Mouse (Mus musculus): ENCODE results near the gene Cln5.

Gene Cln5

DNA sequence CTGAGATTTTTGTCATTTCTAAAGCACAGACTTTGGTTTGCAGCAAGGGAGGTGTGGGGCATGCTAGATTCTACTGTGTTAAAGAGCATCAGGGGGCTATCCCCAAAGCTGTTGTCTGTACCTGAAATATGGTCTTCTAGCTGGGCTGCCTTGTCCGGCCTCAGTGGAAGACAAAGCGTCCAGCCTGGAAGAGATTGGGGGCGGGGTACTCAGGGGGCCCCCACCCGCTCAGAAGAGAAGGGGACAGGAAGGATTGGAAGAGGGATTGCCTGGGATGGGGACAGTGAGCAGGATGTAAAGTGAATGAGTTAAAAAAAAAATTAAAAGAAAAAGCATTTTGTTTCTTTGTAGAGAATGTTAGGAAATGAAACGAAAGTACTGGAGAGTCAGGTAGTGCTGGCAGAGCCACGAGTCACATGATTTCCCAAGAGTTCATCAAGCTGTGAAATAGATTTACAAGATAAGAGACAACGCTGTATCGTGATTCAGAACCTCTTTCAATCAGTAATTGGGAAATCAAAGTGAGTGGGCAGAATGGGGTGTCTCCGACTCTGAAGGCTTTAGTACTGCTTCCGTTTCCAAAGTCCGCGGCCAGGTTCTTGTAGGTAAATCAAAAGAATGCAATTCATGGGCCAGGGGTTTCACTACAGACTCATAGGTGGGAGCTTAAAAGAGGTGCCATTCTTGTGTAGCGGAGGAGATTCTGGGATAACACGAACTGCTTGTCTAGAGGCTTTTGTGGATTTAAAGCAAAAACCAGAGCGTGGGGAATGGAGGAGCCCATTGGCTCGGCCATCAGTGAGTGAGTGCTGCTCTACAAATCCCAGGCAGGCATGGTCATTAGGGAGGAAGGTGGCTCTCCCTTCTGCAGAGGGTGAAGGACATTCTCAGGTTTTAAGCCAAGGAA is 8.2 kb downstream of the Cln5 start:
- no peak for DNase-seq

DNA sequence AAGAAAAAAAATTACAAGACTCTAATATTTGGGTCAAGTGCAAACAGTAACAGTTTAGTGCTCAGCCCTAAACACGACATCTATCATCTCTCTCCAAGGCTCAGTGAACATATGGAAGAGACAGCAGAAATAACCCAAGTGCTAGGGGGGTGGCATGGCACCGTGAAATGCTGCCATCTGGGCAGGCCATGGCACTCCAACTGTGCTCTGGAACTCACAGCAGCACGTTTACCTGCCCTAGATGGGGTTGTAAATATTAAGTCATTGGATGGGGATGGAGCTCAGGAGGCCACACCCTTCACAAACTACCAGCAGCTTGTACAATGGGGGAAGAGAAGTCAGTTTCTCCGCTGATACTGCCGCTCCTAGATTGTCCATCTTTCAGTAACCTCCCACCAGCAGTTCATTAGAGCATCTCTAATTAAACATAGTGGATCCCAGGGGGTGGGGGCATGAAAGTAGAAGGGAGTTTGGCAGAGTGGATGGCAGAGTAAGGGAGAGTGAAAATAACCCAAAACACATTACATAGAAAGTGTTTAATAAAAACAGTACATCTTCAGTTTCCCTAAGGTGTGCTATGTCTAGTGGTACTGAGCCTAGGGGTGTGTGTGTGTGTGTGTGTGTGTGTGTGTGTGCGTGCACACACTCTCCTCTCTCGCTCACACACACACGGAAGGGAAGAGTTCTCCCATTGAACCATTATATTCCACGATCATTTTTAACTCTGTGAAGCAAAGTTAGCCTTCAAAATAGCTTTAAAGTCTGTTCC is 9.4 kb downstream of the Cln5 start:
- DNase-seq: no peak

DNA sequence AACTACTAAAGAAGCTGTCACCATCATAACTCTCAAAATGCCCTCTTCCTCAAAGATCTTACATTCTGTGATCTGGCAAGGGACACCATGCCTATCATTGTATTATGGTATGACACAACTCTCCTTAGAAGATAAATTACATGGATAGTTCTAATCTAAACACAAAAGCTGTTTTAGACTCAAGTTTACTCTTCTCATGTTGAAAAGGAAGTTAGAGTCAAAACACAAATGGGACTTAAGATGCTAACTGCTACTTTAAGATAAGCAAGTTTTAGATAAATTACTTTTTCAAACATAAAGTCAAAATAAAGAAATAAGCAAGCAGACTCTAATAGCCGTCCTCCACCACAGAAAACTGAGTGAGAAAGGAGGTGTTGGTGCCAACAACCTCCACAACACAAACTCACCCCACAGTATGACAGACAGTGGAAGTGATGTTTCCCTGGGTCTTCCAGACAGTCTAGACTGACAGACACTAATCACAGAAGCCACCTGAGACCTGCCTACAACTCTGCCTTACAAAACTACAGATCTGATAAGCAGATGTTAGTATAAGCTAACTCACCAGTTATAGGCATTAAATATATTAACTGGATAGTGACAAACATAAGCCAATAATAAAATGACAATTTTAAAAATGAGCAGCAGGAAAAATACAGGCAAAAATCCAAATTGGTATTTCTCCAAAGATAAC is 16.0 kb downstream of the Cln5 start:
- no peak for DNase-seq

DNA sequence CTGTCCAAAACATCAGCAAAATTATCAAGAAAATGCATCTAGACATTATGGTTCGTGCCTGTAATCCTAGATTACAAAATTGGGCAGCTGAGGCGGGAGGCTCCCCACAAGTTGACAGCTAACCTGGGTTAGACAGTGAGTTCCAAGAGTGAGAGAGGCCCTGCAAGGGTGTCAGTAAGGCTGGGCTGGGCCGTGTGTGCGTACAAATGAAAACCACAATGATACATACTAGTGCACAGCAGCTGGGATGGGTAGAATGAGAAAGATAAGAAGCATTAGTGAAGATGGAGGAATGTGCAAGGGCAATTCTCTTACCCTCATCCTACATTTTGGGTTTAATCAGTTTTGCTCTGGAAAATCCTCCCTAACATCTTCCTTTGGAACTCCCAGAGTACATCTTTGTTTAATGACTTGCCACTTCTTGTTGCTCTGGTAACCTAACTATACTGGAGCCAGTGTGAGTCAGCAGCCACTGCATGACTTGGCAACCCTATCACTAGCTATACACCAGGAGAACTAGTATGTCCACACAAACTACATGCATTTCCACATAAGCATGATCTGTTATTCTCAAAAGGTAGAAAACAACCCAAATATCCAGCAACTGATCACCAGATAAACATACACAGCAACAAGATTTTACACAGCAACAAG is 16.8 kb downstream of the Cln5 start:
- no peak for DNase-seq

DNA sequence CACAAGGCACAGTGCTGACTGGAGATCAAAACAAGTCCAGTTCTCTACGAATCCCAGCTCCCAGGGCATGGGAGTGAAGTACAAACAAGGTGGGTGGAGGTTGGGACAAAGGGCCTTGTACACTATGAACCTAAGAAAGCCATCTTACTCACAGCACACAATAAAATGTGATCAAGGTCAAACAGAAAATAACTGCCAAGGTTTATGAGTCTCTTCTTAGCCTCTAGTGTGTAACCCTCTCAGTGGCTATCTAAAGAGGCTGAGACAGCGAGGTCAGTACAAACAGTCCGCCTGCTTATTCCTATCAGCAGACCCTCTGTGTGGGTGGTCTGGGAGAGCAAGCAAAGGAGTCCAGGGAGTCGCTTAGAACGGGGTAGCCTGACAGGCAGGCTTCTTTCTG is 17.8 kb downstream of the Cln5 start:
- DNase-seq: no peak

DNA sequence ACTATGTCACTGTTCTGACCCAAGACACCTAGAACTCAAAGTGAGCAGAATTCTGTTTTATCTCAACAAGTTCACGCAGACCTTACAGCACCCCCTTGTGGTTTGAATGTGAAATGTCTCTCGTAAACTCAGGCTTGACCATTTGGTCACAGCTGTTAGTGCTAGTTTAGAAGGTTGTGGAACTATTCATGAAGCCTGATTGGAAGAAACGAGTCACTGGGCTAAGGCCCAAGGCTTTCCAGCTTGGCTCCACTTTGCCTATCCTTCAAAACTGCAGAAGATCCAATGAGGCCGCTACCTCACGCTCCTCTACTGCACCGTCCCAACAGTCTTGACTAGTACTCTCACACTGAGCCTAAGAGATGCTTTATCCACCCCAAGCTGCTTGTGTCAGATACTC is 18.6 kb downstream of the Cln5 start:
- peak; percentile 68 to 73 for DNase-seq

DNA sequence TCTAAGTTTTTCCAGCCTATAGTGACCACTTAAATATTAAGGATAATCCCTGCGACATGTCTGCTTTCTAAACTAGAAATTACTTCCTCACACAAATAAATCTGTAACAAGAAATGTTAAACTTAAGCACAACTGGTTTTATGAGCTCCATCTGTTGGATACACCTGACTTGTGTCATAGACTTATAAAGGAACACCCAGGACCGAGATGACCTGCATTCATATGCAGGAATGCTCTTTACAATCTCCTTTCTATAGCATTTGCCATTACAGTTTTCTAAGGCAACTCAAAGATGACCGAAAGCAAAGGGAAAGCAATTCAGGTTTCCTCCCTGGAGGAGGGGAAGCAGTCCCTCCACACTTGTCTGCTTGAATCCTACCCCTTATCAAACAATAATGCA is 23.2 kb downstream of the Cln5 start:
- no peak for DNase-seq

DNA sequence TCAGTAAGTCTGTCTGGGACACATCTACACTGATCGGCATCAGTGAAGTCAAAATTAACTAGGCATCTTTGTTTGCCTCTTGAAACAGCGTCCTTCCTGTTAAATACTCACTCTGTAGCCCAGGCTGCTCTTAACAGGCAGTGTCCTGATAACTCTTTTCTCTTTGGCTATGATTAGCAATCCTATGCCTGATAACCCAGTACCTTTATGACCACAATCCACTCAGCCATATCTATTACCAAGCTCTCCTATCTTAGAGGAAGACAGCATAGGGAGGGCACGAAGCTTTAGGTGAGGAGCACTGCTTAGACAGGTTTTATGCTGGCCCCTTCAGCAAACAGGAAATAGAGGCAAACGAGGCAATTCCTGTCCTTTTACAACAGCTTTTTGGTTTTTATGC is 23.7 kb downstream of the Cln5 start:
- DNase-seq: no peak

DNA sequence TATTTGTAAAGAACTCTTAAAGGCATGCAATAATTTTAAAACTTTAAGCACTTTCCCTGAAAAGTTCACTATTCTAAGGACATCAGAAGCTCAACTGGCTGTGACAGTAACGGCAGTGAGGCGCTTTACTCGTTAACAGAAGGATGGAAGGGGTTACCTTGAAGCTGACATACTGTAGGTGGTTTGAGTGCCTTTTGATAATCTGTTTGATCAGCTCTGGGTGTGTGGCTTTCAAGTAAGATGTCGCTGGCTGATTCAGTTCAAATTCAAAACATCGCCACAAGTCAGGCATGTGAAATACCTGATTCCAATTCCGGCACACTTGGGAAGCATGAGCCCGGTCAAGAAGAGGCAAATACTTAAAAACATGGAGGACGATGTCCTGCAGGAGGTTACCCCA is 25.0 kb downstream of the Cln5 start:
- no peak for DNase-seq

DNA sequence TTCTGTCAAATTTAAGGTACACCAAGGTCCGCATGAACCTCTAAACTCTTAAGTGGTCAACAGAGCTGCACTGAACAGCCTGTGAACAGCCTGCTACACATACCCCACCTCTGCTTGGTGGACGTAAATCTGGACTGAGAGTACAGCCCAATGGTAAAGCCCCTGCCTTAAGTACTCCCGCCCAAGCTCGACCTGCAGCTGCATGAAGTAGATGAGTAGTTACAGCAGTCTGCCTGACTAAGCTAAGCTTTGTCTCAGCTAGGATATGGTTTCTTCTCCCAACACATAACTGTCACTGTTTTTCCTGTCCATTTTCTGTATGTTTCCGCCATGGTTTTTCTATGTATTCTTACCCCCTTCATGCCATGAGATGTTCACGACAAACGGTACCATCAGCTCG is 25.8 kb downstream of the Cln5 start:
- no peak for DNase-seq

DNA sequence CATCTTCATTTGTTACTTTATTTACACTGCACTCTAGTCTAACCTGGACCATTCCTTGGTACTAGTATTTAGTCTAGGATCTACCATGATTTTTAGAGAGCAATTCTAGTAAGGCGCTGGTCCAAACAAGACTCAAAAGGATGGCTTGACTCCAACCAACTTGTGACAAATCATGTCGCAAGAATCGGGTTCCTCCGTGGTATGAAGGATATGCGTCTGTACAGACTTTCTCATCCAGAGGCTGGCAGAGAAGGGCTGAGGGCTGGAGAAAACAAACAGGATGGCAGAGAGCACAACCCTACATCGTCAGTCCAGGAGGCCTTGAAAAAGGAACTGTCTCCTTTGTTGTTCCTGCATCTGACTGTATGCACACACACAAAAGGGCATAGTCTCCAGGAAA is 26.6 kb downstream of the Cln5 start:
- no peak for DNase-seq

DNA sequence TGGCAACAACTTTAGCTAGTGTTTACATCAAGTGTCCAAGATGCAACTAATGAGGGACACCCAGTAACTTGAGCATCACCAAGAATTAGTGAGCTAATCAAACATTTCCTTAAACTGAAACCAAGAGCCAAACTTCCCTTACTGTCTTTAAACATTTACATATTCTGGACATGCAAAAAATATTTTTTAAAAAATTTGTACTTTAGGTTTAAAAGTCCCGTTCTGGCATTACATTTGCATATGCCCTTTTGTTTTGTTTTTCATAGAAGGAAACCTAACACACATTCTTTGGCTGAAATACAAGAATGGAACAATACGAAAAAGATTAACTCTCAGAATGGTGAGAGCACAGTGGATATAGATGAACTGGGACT is 28.2 kb downstream of the Cln5 start:
- no peak for DNase-seq

DNA sequence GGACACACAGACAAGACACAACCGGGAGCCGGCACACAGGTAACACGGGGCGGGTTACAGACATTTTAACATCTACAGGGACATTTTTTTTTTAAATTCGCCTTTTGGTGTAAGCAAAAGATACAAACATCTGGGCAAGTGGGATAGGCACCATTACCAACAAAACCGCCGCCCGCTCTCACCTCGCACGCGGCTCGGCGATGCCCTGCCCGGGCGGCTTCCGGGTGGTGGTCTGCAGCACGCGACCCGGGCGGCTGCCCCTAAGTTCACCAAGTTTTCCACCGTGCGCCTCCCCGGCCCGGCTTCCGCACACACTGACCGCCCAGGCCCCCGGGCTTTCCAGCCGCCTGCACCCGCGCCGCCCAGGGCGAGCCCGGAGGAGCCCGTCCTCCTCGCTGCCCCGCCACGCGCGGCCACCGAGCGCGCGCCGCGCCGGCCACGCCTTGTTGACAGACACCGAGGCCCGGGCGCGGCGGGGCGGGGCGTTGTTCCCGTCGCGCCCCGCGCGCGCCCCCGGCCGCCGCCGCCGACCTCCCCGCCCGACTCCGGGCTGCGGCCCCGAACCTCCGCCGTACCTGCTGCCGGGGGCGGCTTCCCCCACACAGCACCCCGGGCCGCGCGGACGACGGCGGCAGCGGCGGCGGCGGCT is 28.7 kb downstream of the Cln5 start:
- DNase-seq: peak; percentile 81 to 84

DNA sequence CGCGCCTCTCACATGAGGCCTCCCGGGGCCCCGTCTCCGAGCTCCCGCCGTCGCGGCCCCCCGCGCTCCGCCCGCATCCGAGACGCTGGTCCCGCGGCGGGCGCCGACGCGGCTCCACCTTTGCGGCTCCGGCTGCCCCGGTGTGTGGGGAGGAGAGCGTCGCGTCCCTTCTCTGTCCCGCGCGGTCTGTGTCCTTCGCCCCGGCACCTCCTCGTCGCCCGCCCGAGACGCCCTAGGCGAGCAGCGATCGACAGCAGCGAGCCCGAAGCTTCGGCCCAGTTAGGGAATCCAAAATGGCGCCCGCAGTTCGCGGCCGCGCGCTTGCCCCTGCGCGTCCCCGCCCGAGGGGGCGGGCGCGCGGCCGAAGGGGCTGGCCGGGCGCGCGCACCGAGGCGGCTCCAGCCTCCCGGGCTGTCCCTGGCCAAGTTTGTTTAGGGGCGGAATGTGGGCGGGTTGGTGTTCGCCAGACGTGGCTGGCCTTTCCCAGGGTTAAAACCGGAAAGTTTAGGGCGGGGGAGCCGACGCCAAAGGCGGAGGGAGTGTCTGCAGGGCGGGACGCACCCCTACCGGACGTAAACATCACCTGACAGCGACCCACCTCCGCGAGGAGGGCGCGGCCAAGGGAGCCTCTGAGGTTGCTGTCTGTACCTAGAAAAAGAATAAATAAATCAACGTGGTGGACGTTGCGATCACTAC is 29.4 kb downstream of the Cln5 start, which contains the start of gene Fbxl3:
Gene Fbxl3 (minus strand): TSS at position 329 of the 696 bp plus-strand sequence.
- peak; percentile 93 to 95 for DNase-seq

DNA sequence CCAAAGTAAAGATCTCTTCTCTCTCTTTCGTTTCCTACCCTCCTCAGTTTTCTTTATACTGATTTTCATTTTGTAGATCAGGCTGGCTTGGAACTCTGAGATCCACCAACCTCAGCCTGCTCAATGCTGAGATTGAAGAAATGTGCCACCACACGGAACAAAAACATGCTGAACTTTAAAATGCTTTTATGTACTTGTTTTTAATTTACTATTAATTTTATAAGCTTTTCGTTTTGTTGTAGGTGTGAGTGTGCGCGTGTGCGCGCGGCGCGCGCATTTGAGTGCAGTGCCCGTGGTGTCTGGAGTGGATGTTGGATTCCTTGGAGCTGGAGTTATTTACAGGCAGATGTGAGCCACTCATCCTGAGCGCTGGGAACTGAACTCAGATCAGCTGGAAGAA is 30.3 kb downstream of the Cln5 start:
- no peak for DNase-seq

DNA sequence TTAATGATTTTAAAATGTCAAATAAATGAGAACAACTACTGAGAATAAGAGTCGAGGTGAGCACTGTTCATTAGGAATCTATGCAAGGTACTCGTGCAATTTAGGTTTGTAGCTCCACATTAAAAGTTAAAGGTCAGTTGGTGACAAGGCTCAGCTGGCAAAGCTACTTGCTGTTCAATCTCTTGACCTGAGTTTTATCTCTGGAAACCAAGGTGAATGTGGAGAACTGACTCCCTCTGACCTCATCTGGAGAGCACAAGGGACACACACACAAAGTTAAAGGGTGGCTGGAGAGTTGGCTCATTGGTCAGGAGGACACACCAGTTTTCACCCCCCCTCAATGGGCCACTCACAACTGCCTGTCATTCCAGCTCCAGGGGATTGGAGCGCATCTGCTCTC is 31.2 kb downstream of the Cln5 start:
- no peak for DNase-seq

DNA sequence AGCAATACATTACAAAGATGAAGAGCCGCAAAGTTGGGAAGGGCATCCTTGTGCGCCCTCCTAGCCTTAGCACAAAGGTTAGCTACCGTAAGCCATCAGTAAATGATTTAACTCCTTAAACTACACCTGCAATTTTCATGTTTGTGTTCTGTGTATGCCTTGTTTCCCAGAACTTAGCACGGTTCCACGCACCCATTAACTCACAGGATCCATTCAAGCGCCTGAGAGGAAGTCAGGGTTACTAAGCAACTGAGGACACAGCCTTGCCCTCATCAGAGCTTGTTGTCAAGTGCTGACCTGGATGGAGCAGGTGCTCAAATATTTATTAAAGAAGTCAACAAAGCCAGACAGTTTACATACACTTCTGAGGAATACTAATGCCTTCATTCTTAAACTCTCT is 32.2 kb downstream of the Cln5 start:
- peak in 1 of 2 experiments; percentile 12 for DNase-seq

DNA sequence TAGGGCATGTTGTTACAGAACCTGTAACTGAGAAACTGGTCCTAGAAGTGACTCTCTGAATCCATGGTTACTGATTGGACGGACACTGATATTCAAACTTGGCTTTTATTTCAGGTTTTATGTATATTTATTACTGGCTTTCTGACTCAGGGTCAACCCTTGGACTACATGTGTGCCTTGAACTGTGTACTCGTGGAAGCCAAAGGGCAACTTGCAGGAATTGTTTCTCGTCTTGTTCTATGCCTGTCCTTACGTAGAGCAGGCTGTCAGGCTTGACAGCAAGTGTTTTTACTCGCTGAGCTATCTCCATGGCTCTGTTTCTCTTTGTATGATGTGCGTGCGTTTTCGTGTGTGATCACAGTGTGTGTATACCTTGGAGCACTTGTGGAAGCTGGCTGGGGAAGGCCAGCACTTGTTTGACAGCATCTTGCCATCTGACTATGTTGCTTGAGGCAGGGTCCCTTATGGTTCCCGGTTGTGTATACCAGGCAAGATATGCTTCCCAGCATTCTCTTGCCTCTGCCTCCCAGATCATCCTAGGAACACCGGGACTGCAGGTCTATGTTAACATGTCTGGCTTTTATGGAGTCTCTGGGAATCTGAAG is 32.8 kb downstream of the Cln5 start:
- DNase-seq: no peak

DNA sequence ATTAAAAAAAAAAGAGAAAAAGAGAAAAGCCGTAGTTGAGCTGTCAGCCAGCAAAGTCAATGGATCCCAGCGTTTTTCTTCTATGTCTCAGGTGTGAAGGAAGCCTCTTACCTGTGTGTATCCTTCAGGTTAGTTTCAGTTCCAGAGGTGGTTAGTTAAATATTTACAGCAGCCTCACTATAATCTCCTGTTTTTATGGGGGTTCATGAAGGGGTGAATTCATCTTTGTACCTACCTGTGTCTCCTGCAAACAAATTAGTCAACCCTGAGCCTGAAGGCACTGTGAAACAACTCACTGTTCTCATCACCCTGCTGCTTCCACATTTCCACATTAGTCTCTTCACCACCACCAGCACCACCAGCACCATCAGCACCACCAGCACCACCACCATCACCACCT is 36.3 kb downstream of the Cln5 start:
- DNase-seq: no peak

DNA sequence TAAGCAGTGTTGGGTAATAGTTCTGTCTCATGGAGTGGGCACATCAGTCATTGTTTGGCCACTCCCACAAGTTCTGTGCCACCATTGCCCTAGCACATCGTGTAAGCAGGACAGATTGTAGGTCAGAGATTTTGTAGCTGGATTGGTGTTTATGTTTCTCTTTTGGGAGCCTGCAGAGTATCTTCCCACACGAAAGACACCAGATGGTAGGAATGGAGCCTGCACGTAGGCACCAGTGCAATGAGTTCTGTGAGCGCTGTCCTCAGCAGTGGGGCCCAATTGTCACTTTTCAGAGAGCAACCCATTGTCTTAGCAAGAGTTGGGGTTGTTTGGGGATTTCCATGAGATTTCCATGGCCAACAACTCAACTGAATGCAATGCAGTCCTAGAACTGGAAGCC is 40.0 kb downstream of the Cln5 start:
- DNase-seq: no peak

DNA sequence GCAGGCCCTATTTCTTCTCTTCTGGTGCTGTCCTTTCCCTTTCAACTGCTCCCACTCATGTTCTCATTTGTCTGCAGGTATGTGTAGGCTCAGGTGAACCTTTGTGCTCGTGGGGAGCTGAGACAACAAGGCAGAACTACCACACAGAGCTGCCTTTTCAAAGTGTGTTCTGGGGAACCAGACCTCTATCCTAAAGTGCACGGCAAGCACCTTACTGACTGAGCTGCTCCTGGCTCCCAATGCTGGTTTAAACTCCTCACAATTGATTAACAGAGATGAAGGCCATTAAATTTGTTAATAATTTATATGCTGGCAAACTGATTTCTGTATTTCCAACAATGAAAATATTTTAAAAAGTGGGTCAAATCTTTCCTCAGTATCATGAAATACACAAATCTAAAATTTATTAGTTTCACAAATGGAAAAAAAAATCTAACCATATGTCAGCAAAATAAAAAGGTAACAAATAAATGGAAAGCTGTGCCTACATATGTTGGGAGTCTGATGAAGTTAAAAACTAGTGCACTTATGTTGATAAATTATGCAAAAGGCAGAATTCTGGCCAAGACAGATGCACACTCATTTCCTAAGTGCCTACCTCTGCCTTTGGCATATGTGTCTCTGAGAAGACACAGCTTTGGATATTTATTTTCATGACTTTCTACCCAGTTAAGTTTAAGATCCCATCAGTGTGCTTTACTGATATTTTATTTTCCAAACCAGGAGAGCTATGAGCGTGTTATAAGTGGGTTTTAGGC is 42.8 kb downstream of the Cln5 start:
- no peak for DNase-seq

Data from B cell, adult 2 months (primary cell).